Mouse (Mus musculus): ENCODE results near the gene Tmem209. TPM values are rescaled to one million over a fixed set of nuclear protein-coding genes. Genes with fewer than 3 reads are reported as not detected.
A peak's percentile ranks its signal among the peaks of the same experiment; 100 is the strongest.

Gene Tmem209
- polyA plus RNA-seq, 1 experiment from 2014 or later: 38.6 TPM

DNA sequence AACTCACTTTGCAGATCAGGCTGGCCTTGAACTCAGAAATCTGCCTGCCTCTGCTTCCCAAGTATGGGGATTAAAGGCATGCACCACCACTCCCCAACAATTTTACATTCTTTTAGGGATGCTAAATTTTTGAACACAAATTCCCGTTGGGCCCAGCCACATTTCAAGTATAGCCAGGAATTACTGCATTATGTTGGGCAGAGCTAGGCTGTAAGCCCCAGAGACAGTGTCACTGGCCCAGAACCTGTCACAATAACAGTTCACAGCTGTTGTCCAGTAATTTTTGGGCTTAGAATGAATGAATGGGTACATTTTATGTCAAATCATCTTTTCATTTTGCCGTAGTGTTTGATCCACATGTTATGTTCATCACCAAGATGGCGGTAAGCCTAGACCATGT lies 73.1 kb downstream of the Tmem209 start:
- Histone ChIP-seq H3K4me1 (ENCODE audit: control insufficient read depth, insufficient read depth, low read length) (no peaks in the 10 kb centered on the region), H3K9ac (ENCODE audit: low read length) (no peak overlapping the region), H3K36me3 (ENCODE audit: control insufficient read depth, insufficient read depth, low read length) (no peaks in the 10 kb centered on the region), H3K4me3 (ENCODE audit: low read depth, low read length) (no peak overlapping the region), H3K9me3 (ENCODE audit: control insufficient read depth, low read length) (no peaks in the 10 kb centered on the region), H3K27ac (ENCODE audit: low read depth, low read length) (no peak overlapping the region), H3K4me2 (ENCODE audit: low read depth) (no peak overlapping the region), H3K27me3 (ENCODE audit: control insufficient read depth, insufficient read depth, low read length) (no peaks in the 10 kb centered on the region)
- DNase-seq (ENCODE audit: low spot score): no peak
- WGBS: 94% methylated on average over 3 of the region's 3 CpGs
- ATAC-seq (ENCODE audit: insufficient read depth, low FRiP score, low TSS enrichment): no peak

- ATAC-seq (ENCODE audit: insufficient read depth, low FRiP score, low TSS enrichment) (no peak), DNase-seq (ENCODE audit: low spot score) (no peak)
- no peaks in the 10 kb centered on the region for H3K27me3 ChIP-seq (ENCODE audit: control insufficient read depth, insufficient read depth, low read length)
- no peaks in the 10 kb centered on the region for H3K4me1 ChIP-seq (ENCODE audit: control insufficient read depth, insufficient read depth, low read length)
- no peaks in the 10 kb centered on the region for H3K9me3 ChIP-seq (ENCODE audit: control insufficient read depth, low read length)
- no peak overlapping the region for H3K4me2 ChIP-seq (ENCODE audit: low read depth)
- H3K36me3 ChIP-seq (ENCODE audit: control insufficient read depth, insufficient read depth, low read length): no peaks in the 10 kb centered on the region
- WGBS: 69% methylated on average over 3 of the region's 3 CpGs
- H3K4me3 ChIP-seq (ENCODE audit: low read depth, low read length): no peak overlapping the region
- H3K9ac ChIP-seq (ENCODE audit: low read length): no peak overlapping the region
- 0 out of 2 replicates have a peak overlapping the region, but pooled peaks have one; percentile 34 for H3K27ac ChIP-seq (ENCODE audit: low read depth, low read length)
These were observed 77.0 kb downstream of the Tmem209 start for GRCm38 (mm10) chr6:30432461-30433192.

Other genes with a start within 250 kb of the Tmem209 start
- gene Ube2h, start 205.2 kb downstream of the Tmem209 start, polyA plus RNA-seq (2014; fragmentation: Nextera tagmentation; extraction: Ambion mirVana): 51.7 and 52.8 TPM in 2 replicates
- 72.3 and 73.7 TPM in 2 replicates for gene Zc3hc1, start 118.8 kb downstream of the Tmem209 start, polyA plus RNA-seq (2014; fragmentation: Nextera tagmentation; extraction: Ambion mirVana)
- gene Klhdc10, start 107.9 kb downstream of the Tmem209 start, polyA plus RNA-seq (2014; fragmentation: Nextera tagmentation; extraction: Ambion mirVana): 33.9 and 38.8 TPM in 2 replicates
- 0.40 and 1.1 TPM in 2 replicates for gene Ssmem1, start 66 bp upstream of the Tmem209 start, polyA plus RNA-seq (2014; fragmentation: Nextera tagmentation; extraction: Ambion mirVana)
- 11.3 and 13.1 TPM in 2 replicates for gene Cpa2, start 31.8 kb upstream of the Tmem209 start, polyA plus RNA-seq (2014; fragmentation: Nextera tagmentation; extraction: Ambion mirVana)
- 2.1 and 3.6 TPM in 2 replicates for gene Cpa4, start 58.6 kb upstream of the Tmem209 start, polyA plus RNA-seq (2014; fragmentation: Nextera tagmentation; extraction: Ambion mirVana)
- 0.50 TPM in 1 of 2 replicates, not detected in the other for gene Cpa5, start 101.2 kb upstream of the Tmem209 start, polyA plus RNA-seq (2014; fragmentation: Nextera tagmentation; extraction: Ambion mirVana)
- 0.35 TPM in 1 of 2 replicates, not detected in the other for gene Cpa1, start 129.4 kb upstream of the Tmem209 start, polyA plus RNA-seq (2014; fragmentation: Nextera tagmentation; extraction: Ambion mirVana)
- gene Cep41, start 184.0 kb upstream of the Tmem209 start, polyA plus RNA-seq (2014; fragmentation: Nextera tagmentation; extraction: Ambion mirVana): 27.3 and 27.9 TPM in 2 replicates
- gene Mest, start 213.8 kb upstream of the Tmem209 start, polyA plus RNA-seq (2014; fragmentation: Nextera tagmentation; extraction: Ambion mirVana): 1,492 and 1,651 TPM in 2 replicates